Mouse (Mus musculus) embryonic facial prominence, embryonic 14.5 days (tissue): ENCODE measurements around the gene Tiparp. TPM values are rescaled to one million over a fixed set of nuclear protein-coding genes. Genes with fewer than 3 reads are reported as not detected.

Experiments used
- ATAC-seq: fragments of 200-750 bp; cut with Nextera tagmentation; 2 replicates; pipeline ENCODE4 v1.8.0; 2017; ENCODE audit warnings: low read depth, moderate number of reproducible peaks, moderate TSS enrichment
- DNase-seq: peaks from one replicate; pipeline ENCODE4 v3.0.0-alpha.2; 2015; ENCODE audit warnings: low spot score
- H3K27ac ChIP-seq: fragments of 300-500 bp; sonication (generic); replicated peaks from 2 replicates; pipeline ENCODE4 v1.5.1; 2014; ENCODE audit warnings: low read depth, mild to moderate bottlenecking, low read length, moderate library complexity
- H3K27me3 ChIP-seq: fragments of 300-500 bp; sonication (generic); replicated peaks from 2 replicates; pipeline ENCODE4 v1.6.1; 2014; ENCODE audit warnings: low read length; ENCODE audit not compliant: control insufficient read depth, insufficient read depth
- H3K36me3 ChIP-seq: fragments of 300-500 bp; sonication (generic); 2 replicates; pipeline ENCODE4 v1.6.1; 2014; ENCODE audit warnings: low read length, mixed read lengths; ENCODE audit not compliant: control insufficient read depth, insufficient read depth
- H3K4me1 ChIP-seq: fragments of 300-500 bp; sonication (generic); 2 replicates; pipeline ENCODE4 v1.6.1; 2014; ENCODE audit warnings: antibody characterized with exemption, low read length; ENCODE audit not compliant: control insufficient read depth, insufficient read depth
- H3K4me2 ChIP-seq: fragments of 300-500 bp; sonication (generic); 2 replicates; pipeline ENCODE4 v1.6.1; 2014; ENCODE audit warnings: low read depth, mild to moderate bottlenecking, low read length, moderate library complexity, mixed read lengths
- H3K4me3 ChIP-seq: fragments of 300-500 bp; sonication (generic); 2 replicates; pipeline ENCODE4 v1.5.1; 2014; ENCODE audit warnings: low read depth, mild to moderate bottlenecking, low read length
- H3K9ac ChIP-seq: fragments of 300-500 bp; sonication (generic); 2 replicates; pipeline ENCODE4 v1.6.1; 2014; ENCODE audit warnings: low read depth, mild to moderate bottlenecking, low read length, moderate library complexity, mixed read lengths
- H3K9me3 ChIP-seq: fragments of 300-500 bp; sonication (generic); 2 replicates; pipeline ENCODE4 v1.6.1; 2016; ENCODE audit warnings: low read length; ENCODE audit not compliant: control insufficient read depth
- WGBS: fragments of 180-500 bp; shearing (Covaris S2); extraction: QIAGEN DNeasy Blood & Tissue Kit; methylation state at CpG from one replicate; pipeline ENCODE4 v1.1.7; 2014; 5-methylcytosine and 5-hydroxymethylcytosine counted together
- polyA plus RNA-seq: library from polyadenylated mRNA; unstranded; fragments of >200 nt; fragmentation: Nextera tagmentation; extraction: Ambion mirVana; gene quantifications from 2 replicates; pipeline ENCODE4 v1.2.1, GENCODE M21; 2014

Tiparp gene
- polyA plus RNA-seq, 1 experiment from 2014 or later, result 33.2 TPM

DNA sequence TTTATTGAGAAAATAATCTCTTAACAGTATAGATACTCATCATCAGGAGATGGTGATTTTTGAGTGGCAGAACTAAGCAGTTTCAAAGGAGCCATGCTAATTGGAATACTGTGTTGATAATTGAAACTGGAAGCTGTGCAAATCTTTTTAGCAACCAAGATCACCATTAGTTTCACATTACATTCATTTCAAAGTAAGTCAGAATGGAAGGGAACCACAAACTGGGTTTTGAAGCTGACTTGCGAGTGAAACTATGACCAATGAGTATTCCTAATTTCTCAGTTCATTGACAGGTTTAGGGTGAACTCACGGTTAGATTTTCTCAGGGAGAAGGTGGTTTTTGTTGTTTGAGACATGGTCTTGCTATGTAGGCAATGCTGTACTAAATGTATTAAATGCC is 6.3 kb downstream of the Tiparp start:
- Histone ChIP-seq H3K4me3 (no peak overlapping the region), H3K9ac (no peak overlapping the region), H3K4me2 (no peak overlapping the region), H3K27ac (no peak overlapping the region), H3K36me3 (peaks cover 14% of the 10 kb centered on the region; the same call in 1 of the 2 replicates), H3K4me1 (peaks cover 9% of the 10 kb centered on the region), H3K27me3 (no peaks in the 10 kb centered on the region), H3K9me3 (no peaks in the 10 kb centered on the region)
- 42% methylated on average over 2 of the region's 2 CpGs for WGBS
- DNase-seq (no peak), ATAC-seq (no peak)

DNA sequence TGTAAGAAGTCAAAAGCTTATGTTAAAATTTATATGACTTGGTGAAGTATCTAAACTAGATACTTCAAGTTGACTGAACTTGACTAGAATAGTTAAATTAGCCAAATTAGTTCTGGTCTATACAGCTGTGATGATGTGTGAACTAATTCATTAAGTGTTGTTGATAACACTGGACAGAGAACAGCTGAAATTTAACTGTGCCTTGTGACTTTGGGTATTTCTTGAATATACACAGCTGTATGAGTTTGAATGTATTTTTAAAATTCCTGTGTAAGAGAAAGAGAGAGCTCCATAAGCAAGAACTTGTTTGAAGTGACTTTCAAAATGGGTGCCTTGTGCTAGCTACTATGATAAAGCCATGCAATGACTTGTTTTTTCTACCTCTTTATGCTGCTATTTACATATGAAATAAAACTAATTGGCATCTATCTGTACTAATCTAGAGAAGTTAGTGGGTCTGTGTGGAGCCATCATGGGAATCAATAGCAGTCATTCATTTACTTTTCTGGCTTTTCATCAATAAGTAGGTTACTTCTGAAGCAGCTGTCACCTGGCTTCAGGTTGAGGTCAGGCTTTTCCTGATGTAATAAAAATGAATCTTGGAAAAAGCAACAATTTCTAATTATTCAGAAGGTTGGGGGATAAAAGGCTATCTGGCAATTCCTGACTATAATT is 7.0 kb downstream of the Tiparp start:
- Histone ChIP-seq H3K27me3 (no peaks in the 10 kb centered on the region), H3K4me2 (no peak overlapping the region), H3K27ac (no peak overlapping the region), H3K4me3 (no peak overlapping the region), H3K9me3 (no peaks in the 10 kb centered on the region), H3K9ac (no peak overlapping the region), H3K36me3 (peaks cover 14% of the 10 kb centered on the region; the same call in 1 of the 2 replicates), H3K4me1 (peaks cover 9% of the 10 kb centered on the region)
- DNase-seq (no peak), ATAC-seq (no peak)

DNA sequence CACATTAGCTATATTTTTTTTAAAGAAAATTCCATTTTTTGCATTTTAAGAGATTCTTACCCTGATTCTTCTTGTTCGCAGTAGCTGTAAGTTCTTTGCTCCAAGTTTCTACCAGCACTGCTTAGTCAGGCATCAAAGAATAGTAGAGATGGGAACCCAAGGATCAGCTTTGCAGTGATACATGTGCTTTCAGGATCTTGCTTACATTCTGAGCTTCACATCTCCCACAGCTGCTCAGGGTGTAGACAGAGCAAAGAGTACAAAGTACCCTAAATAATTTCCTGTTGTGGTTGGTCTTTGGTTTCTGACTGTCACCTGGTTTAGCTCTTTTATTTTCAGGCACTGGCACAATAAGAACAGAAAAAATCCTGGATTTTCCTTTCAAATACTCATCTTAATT is 9.1 kb downstream of the Tiparp start:
- Histone ChIP-seq H3K9me3 (no peaks in the 10 kb centered on the region), H3K4me3 (no peak overlapping the region), H3K4me1 (peaks cover 9% of the 10 kb centered on the region; the same call in 1 of the 2 replicates), H3K27me3 (no peaks in the 10 kb centered on the region), H3K9ac (no peak overlapping the region), H3K4me2 (no peak overlapping the region), H3K36me3 (peaks cover 7% of the 10 kb centered on the region; the same call in 1 of the 2 replicates), H3K27ac (no peak overlapping the region)
- ATAC-seq (no peak), DNase-seq (no peak)
- WGBS, result 81% methylated on average over 1 of the region's 1 CpGs

DNA sequence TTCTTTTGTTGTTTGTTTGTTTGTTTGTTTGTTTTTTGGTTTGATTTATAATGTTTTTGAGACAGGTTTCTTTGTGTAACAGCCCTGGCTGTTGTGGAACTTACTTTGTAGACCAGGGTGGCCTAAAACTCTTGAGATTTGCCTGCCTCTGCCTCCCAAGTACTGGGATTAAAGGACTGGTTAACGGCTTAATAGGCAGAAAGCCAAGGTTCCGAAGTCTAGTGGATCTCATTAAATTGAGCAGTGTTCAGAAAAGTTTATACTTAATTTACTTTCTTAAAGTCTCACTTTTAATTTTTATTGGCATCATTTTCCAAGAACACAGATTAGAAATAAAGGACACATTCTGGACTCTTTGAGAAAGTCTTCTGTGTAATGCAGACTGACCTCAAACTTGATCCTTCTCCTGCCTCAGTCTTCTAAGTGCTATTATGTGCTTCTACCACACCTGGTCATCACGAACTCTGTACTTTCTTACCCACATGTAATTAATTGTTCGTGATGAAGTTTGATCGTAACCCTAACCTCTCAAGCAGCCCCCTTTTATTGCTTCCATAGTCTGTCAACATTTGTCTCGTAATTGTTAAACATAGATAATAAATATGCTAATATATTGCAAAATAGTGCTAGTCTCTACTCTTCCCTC is 12.8 kb downstream of the Tiparp start:
- H3K9ac ChIP-seq, result no peak overlapping the region
- DNase-seq, result no peak
- no peaks in the 10 kb centered on the region for H3K36me3 ChIP-seq
- no peaks in the 10 kb centered on the region for H3K27me3 ChIP-seq
- WGBS, result 87% methylated on average over 6 of the region's 6 CpGs
- H3K4me3 ChIP-seq, result no peak overlapping the region
- no peaks in the 10 kb centered on the region for H3K9me3 ChIP-seq
- H3K4me1 ChIP-seq, result peaks cover 2% of the 10 kb centered on the region; the same call in 1 of the 2 replicates
- no peak for ATAC-seq
- H3K4me2 ChIP-seq, result no peak overlapping the region
- no peak overlapping the region for H3K27ac ChIP-seq

DNA sequence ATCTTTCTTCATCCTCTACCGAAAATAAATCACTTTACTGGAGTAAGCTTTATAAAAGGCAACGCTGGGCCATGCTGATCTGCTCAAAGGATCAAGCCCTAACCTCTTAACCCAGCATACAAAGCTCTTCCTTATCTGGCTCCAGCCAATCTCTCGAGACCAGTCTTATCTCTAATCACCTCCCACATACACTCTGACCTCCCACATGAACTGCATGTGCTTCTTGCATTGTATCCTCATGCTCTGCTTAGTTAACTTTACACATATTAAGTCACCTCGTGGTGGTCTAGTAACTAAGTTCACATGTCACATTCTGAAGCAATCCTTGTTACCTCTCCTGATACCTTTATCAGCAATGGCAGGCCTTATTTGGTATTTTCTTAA is 13.3 kb downstream of the Tiparp start:
- Histone ChIP-seq H3K9me3 (no peaks in the 10 kb centered on the region), H3K36me3 (no peaks in the 10 kb centered on the region), H3K4me1 (peaks cover 2% of the 10 kb centered on the region; the same call in 1 of the 2 replicates), H3K27ac (no peak overlapping the region), H3K9ac (no peak overlapping the region), H3K4me3 (no peak overlapping the region), H3K4me2 (no peak overlapping the region), H3K27me3 (no peaks in the 10 kb centered on the region)
- 44% methylated on average over 4 of the region's 4 CpGs for WGBS
- no peak for ATAC-seq
- no peak for DNase-seq

DNA sequence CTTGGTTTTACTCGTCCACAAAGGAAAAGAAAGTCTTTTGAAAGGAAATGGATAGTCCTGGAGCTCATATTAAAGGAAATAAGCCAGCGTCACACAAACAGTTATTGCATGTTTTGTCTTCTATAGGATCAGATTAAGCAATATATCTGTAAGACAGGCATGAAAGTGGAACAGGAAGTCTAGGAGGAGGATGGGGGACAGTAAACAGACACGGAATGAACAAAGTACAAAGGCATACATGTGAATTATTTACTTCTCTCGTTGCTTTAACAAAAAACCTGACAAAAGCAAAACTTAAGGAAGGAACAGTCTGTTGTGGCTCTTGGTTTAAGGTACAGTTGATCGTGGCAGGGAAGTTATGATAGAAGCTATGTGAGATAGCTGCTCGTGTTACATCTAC is 21.6 kb downstream of the Tiparp start:
- no peak for ATAC-seq
- Histone ChIP-seq H3K9me3 (no peaks in the 10 kb centered on the region), H3K9ac (no peak overlapping the region), H3K4me1 (no peaks in the 10 kb centered on the region), H3K36me3 (peaks cover 20% of the 10 kb centered on the region), H3K4me2 (no peak overlapping the region), H3K27me3 (no peaks in the 10 kb centered on the region), H3K27ac (no peak overlapping the region), H3K4me3 (no peak overlapping the region)
- no peak for DNase-seq
- WGBS, result 70% methylated on average over 6 of the region's 6 CpGs

DNA sequence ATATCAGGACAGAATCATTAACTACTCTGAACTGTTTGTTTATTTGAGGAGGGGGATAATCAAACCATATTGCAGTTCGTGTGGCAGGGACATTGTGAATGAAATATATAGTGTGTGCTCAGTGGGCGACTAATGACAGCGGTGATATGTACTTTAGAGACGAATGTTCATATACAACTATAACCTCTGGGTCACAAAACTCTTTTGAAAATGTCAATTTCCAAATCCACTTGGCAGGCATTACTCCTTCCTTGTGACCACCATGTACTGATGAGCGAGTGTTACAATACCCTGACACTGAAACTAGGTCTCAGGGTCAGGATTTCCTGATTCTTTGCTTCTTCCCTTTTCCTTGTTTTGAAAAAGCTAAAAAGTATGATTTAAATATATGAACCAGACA is 22.9 kb downstream of the Tiparp start:
- no peak for ATAC-seq
- Histone ChIP-seq H3K36me3 (peaks cover 23% of the 10 kb centered on the region), H3K9ac (no peak overlapping the region), H3K27me3 (no peaks in the 10 kb centered on the region), H3K4me1 (no peaks in the 10 kb centered on the region), H3K4me3 (no peak overlapping the region), H3K27ac (no peak overlapping the region), H3K4me2 (no peak overlapping the region), H3K9me3 (no peaks in the 10 kb centered on the region)
- DNase-seq, result no peak
- WGBS, result 78% methylated on average over 5 of the region's 5 CpGs

DNA sequence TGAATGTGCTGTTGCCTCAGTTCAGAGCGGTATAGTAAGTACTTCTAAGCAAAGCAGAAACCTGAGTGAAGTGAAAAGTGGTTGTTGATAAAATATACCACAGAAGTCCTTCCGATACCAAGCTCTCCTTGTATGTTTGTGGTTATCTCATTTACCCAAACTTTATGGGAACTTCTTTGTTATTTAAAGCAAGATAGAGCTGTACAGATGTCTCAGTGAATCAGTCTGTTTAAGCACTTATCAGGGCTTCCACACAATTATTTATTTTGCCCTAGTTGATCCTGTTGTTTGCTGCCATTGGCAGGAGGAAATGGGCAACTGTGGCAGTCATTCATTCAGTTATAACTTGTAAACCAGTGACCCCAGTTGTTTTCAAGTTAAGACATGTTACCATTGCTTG is 26.4 kb downstream of the Tiparp start:
- Histone ChIP-seq H3K4me1 (no peaks in the 10 kb centered on the region), H3K36me3 (peaks cover 20% of the 10 kb centered on the region), H3K9me3 (no peaks in the 10 kb centered on the region), H3K4me3 (no peak overlapping the region), H3K9ac (no peak overlapping the region), H3K27me3 (no peaks in the 10 kb centered on the region), H3K27ac (no peak overlapping the region), H3K4me2 (no peak overlapping the region)
- DNase-seq, result no peak
- no peak for ATAC-seq
- 93% methylated on average over 2 of the region's 2 CpGs for WGBS

DNA sequence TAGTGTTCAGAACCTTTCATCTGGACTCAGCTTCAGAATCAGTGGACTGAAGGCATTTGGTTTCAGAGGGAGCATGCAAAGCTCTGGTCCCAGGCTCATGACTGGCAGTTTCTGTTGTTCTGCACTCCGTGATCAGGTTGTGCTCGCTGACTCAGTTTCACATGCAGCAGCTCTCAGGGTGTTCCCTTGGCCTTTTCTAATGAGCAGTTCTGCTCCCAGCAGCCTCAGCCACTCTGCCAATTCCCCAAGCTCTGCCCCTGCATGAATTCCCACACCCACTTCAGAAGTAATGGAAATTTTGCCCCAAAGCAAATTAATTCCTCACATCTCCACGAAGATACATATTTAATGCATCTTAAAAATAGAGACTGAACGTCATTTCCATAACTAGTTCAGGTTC is 30.5 kb downstream of the Tiparp start:
- H3K4me3 ChIP-seq, result no peak overlapping the region
- H3K4me1 ChIP-seq, result no peaks in the 10 kb centered on the region
- no peaks in the 10 kb centered on the region for H3K27me3 ChIP-seq
- H3K36me3 ChIP-seq, result peaks cover 13% of the 10 kb centered on the region; the same call in 1 of the 2 replicates
- no peak overlapping the region for H3K9ac ChIP-seq
- ATAC-seq (no peak; the same call in 1 of the 2 replicates), DNase-seq (no peak)
- no peak overlapping the region for H3K27ac ChIP-seq
- H3K9me3 ChIP-seq, result no peaks in the 10 kb centered on the region
- WGBS, result 69% methylated on average over 4 of the region's 4 CpGs
- no peak overlapping the region for H3K4me2 ChIP-seq
